Mouse (Mus musculus): ENCODE data around the gene Pdcd7.

DNA sequence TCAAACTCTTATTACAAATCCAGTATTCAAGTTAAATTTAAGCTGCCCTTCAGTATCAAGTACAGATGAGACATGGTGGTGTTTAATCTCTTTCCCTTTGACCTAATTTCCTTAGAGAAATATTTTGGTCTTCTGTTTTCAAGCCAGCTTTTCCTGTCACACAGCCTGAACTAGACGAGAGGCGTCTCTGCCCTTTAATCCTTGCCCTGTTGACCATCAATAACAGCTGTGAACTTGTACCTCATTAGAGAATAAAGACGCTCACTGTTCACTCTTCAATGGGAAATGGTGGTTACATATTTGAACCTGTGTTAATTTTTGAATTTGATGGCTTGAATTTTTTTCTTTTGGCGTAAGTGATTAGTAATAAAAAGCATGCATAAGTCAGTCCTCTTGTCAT, 41.6 kb upstream of the Pdcd7 start:
- TF ChIP-seq EP300 (IDR thresholded peaks at IDR 0.05; ENCODE audit: low read depth) (peak; percentile 66), CTCF (IDR thresholded peaks at IDR 0.05; ENCODE audit: low read depth) (no peak)

Measured in liver, postnatal 0 days (tissue).